Mouse (Mus musculus): ENCODE measurements at regions not wholly inside any gene's neighbourhood (a gene's known extent, or its start where the extent isn't known, plus 50 kb on each side); places are given as distances from the start of the nearest gene placed in this dataset.

DNA sequence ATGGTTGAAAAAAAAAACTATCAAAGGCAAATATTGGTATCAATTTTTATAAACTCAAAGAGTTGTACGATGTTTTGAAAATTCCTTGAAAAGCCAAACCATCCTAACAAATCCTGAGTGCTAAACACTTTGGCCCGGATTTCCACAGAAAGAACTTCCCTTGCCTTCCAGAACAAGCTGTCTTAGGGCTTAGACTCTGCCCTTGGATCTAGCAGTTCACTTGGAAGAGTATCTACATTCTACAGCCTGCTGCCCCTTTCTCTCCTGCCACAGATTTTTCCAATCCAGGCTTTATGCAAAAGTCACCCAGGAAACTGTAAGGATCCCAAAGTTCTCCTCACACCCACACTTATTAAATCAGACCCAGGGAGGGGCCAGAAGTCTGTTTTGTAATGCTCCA lies 57.6 kb upstream of the Gdf10 start:
- H3K9ac ChIP-seq (ENCODE audit: low read depth, low read length) = no peak overlapping the region
- no peaks in the 10 kb centered on the region for H3K36me3 ChIP-seq (ENCODE audit: control insufficient read depth, insufficient read depth, low read length)
- H3K9me3 ChIP-seq (replicated peaks; ENCODE audit: control insufficient read depth, low read length, poor library complexity, severe bottlenecking) = no peaks in the 10 kb centered on the region
- 86% methylated on average over 2 of the region's 2 CpGs for WGBS
- H3K4me3 ChIP-seq (ENCODE audit: low read depth, low read length) = no peak overlapping the region
- no peaks in the 10 kb centered on the region for H3K27me3 ChIP-seq (ENCODE audit: control insufficient read depth, insufficient read depth, low read depth, low read length)
- H3K4me1 ChIP-seq (ENCODE audit: control insufficient read depth, insufficient read depth, low read length) = no peaks in the 10 kb centered on the region
- no peak overlapping the region for H3K27ac ChIP-seq (ENCODE audit: low read length)
- no peak for ATAC-seq
- H3K4me2 ChIP-seq (ENCODE audit: low read length) = no peak overlapping the region

DNA sequence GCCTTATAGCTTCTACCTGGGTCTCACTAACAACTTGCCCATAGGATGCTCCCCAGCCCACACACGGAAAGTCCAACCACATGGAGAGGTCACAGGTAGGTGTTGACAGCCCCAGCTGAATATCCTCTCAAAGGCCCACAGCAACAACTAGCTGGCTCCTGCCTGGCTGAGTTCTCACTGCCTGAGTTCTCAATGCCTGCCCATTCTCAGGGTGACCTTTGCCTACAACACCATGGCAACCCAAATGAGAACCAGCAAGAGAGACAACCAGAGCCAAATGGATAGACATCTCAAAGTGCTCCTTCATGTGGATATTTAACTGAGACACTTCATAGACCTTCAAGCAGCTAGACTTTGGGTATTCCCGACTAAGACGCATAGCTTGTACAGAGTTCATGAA lies 55.7 kb upstream of the Gdf10 start:
- no peak overlapping the region for H3K4me3 ChIP-seq (ENCODE audit: low read depth, low read length)
- 95% methylated on average over 3 of the region's 3 CpGs for WGBS
- no peaks in the 10 kb centered on the region; the same call in 1 of the 2 replicates for H3K9me3 ChIP-seq (replicated peaks; ENCODE audit: control insufficient read depth, low read length, poor library complexity, severe bottlenecking)
- ATAC-seq = no peak
- H3K27ac ChIP-seq (ENCODE audit: low read length) = no peak overlapping the region
- no peak overlapping the region for H3K4me2 ChIP-seq (ENCODE audit: low read length)
- no peak overlapping the region for H3K9ac ChIP-seq (ENCODE audit: low read depth, low read length)
- no peaks in the 10 kb centered on the region for H3K27me3 ChIP-seq (ENCODE audit: control insufficient read depth, insufficient read depth, low read depth, low read length)
- H3K4me1 ChIP-seq (ENCODE audit: control insufficient read depth, insufficient read depth, low read length) = no peaks in the 10 kb centered on the region
- H3K36me3 ChIP-seq (ENCODE audit: control insufficient read depth, insufficient read depth, low read length) = no peaks in the 10 kb centered on the region
